Mouse (Mus musculus) spleen, adult 12 weeks (tissue): ENCODE measurements around the gene Zfp119a.
"Not testable (repeated sequence)": the region's sequence is repeated elsewhere in the genome, so short reads cannot be mapped to it uniquely, and the experiment has no call there.

Experiments
- DNase-seq: peaks from one replicate; pipeline ENCODE4 v3.0.0; 2022; ENCODE audit warnings: low spot score

Gene Zfp119a

GRCm38 (mm10) chr17:55878636-55879369, at the start of gene Zfp119a:
Zfp119a (minus strand) TSS chr17:55878930.
- DNase-seq = peak; percentile 69

- no peak for DNase-seq
These were observed 27.9 kb upstream of the Zfp119a start for GRCm38 (mm10) chr17:55906669-55907068.

- no peak for DNase-seq
These were observed 25.4 kb upstream of the Zfp119a start for GRCm38 (mm10) chr17:55904131-55904530.

GRCm38 (mm10) chr17:55903687-55904086, 25.0 kb upstream of the Zfp119a start:
- DNase-seq = no peak

GRCm38 (mm10) chr17:55903087-55903486, 24.4 kb upstream of the Zfp119a start:
- DNase-seq = no peak

GRCm38 (mm10) chr17:55892406-55892955, 13.8 kb upstream of the Zfp119a start:
- DNase-seq = not testable (repeated sequence)

- DNase-seq = no peak
These were observed 6.2 kb upstream of the Zfp119a start for GRCm38 (mm10) chr17:55884912-55885311.

GRCm38 (mm10) chr17:55883631-55884030, 4.9 kb upstream of the Zfp119a start:
- no peak for DNase-seq

GRCm38 (mm10) chr17:55878282-55878635, 471 bp downstream of the Zfp119a start:
- DNase-seq = not testable (repeated sequence)

- no peak for DNase-seq
These were observed 1.5 kb downstream of the Zfp119a start for GRCm38 (mm10) chr17:55877184-55877583.

- no peak for DNase-seq
These were observed 35.7 kb downstream of the Zfp119a start for GRCm38 (mm10) chr17:55843067-55843466.

GRCm38 (mm10) chr17:55821566-55821965, 57.2 kb downstream of the Zfp119a start:
- DNase-seq = no peak

- DNase-seq = no peak
These were observed 61.9 kb downstream of the Zfp119a start for GRCm38 (mm10) chr17:55816853-55817252.
